Mouse (Mus musculus): Measurements from ENCODE around the gene Ankib1. TPM values are rescaled to one million over a fixed set of nuclear protein-coding genes. Genes with fewer than 3 reads are reported as not detected.

Ankib1 gene
- total RNA-seq (2014; fragmentation: Nextera tagmentation): 38.2 and 44.5 TPM in 2 replicates
- 38.2 and 42.2 TPM in 2 replicates for total RNA-seq (2017)
- polyA plus RNA-seq (2012): 12.0 and 12.6 TPM in 2 replicates

DNA sequence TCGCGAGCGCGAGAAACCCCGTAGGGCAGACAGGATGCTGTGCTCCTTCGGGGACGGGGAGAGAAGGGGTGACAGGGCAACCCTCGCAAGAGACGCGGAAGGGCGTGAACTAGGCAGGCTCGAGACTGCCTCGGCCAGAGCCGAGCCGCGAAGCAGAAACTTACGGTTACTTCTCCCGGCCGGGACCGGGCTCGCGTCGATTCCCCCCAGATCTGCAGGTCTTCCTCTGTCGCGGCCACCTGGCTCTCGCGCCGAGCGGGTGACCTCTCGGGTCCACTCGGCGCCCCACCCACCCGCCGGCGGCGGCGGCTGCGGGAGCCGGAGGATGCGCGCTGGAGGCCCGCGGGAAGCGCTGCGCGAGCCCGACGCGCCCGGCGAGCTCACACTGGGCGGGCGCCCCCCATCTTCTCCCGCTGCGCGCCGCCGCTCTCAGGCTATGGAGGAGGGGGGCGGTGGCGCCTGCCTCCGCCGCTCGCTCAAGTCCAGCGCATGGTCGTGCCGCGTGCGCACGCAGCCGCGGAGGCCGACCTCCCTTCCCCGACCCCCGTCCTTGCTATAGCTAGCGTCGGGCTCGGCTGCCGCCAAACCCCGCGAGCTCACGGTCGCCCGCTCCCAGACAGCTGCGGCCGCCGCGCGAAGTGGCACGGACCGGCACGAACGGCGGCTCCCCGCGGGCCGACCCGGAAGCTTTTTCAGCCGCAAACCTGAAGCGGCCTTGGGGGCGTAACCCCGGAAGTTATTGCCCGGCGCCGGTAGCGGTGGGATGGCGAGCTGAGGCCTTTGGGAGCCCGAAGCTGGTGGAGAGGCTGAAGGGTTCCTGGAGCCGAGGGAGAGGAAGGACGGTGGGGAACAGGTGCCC, at the start of gene Ankib1, which contains the start of gene Krit1:
Ankib1 (minus strand) TSS at position 493 of the 859 bp plus-strand sequence.
Krit1 (plus strand) TSS at position 752 of the 859 bp plus-strand sequence.
- peaks cover 11% of the 10 kb centered on the region for H3K36me3 ChIP-seq (replicated peaks)
- H3K9me3 ChIP-seq (replicated peaks): no peaks in the 10 kb centered on the region
- peak; percentile 67 for DNase-seq (ENCODE audit: low spot score)
- ATAC-seq (ENCODE audit: extremely low read depth, insufficient number of reproducible peaks, low FRiP score, poor library complexity, severe bottlenecking): peak; percentile 61
- peak within 1 kb of the TSS; percentile 97 for H3K4me3 ChIP-seq (ENCODE audit: low read depth, low read length)
- peaks cover 23% of the 10 kb centered on the region for H3K4me1 ChIP-seq (ENCODE audit: insufficient read depth, low read depth, low read length)
- TF ChIP-seq TAL1 (conservative IDR thresholded peaks at IDR 0.05; ENCODE audit: low read depth, low read length) (no peak), GATA1 (IDR thresholded peaks at IDR 0.05; ENCODE audit: borderline replicate concordance, low read length) (no peak), GATA2 (IDR thresholded peaks at IDR 0.05; ENCODE audit: borderline replicate concordance, low read depth, low read length) (no peak), CTCF (IDR thresholded peaks at IDR 0.05; ENCODE audit: low read depth, low read length) (no peak), POLR2AphosphoS5 (IDR thresholded peaks at IDR 0.05; ENCODE audit: insufficient replicate concordance, low read depth, low read length) (no peak)
- H3K27me3 ChIP-seq (ENCODE audit: insufficient read depth, low read length): no peaks in the 10 kb centered on the region

DNA sequence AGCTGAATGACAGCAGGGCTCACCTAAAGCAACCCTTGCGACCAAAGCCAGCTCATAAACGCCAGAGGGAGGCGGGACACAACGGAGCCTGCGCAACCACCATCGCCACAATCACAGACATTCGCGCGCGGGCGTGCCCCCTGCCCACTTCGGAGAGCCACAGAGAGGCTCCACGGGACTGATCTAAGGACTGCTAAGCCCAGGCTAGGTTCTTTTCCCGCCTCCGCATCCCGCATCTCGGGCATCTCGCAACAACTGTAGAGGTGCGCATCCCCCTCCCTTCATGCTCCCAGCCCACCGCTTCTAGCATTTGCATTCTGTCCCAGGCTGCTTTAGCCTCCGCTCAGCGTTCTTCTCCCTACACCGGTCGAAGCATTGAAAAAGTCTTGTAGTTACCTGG, 42.3 kb upstream of the Ankib1 start, which contains the start of gene Lrrd1:
Lrrd1 (plus strand) TSS at position 148 of the 400 bp plus-strand sequence.
- Histone ChIP-seq H3K9me3 (replicated peaks) (no peaks in the 10 kb centered on the region), H3K4me1 (ENCODE audit: insufficient read depth, low read depth, low read length) (no peaks in the 10 kb centered on the region), H3K36me3 (replicated peaks) (peaks cover 31% of the 10 kb centered on the region), H3K4me3 (ENCODE audit: low read depth, low read length) (no peak within 1 kb of the TSS), H3K27me3 (ENCODE audit: insufficient read depth, low read length) (peaks cover 4% of the 10 kb centered on the region; the same call in 1 of the 2 replicates)
- TF ChIP-seq POLR2AphosphoS5 (IDR thresholded peaks at IDR 0.05; ENCODE audit: insufficient replicate concordance, low read depth, low read length) (no peak), CTCF (IDR thresholded peaks at IDR 0.05; ENCODE audit: low read depth, low read length) (no peak)
- no peak for DNase-seq (ENCODE audit: low spot score)
- ATAC-seq (ENCODE audit: extremely low read depth, insufficient number of reproducible peaks, low FRiP score, poor library complexity, severe bottlenecking): no peak

DNA sequence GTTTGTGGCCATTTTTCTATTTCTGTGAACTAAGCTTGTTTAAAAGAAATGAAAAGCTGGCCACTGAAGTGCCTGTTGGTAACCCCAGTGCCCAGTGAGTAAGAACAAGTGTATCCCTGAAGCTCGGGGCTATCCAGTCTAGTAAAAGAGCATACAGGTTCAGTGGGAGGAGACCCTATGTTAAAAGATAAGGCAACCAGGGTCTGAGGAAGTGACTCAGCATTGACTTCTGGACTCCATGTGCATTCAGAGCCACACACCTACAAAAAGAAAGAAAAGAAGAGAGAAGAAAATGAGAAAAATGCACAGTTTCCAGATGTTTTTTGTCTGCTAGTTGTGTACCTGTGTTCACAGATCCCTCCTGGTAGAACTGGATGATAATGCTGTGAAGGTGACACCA, 31.4 kb upstream of the Ankib1 start:
- DNase-seq (ENCODE audit: low spot score) (no peak), ATAC-seq (ENCODE audit: extremely low read depth, insufficient number of reproducible peaks, low FRiP score, poor library complexity, severe bottlenecking) (peak; percentile 82)

DNA sequence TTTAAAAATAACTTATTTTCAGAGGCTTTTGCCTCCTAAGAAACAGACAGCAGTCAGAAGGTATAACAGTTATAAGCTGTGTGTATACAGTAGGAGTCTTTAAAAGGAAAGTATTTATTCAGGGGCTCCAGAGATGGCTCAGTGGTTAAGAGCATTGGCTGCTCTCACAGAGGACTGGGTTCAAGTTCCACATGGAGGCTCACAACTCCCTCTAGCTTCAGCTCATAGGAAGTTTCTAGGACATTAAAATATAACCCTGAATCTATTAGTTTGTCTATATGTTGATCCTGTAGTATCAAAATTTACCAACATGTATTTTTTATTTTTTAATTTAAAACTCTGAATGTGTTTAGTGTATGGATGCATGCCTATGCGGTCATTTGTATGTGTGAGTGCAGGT, 5.7 kb upstream of the Ankib1 start:
- no peaks in the 10 kb centered on the region for H3K9me3 ChIP-seq (replicated peaks)
- H3K4me1 ChIP-seq (ENCODE audit: insufficient read depth, low read depth, low read length): peaks cover 2% of the 10 kb centered on the region
- peaks cover 31% of the 10 kb centered on the region for H3K36me3 ChIP-seq (replicated peaks)
- no peak overlapping the region for H3K4me3 ChIP-seq (ENCODE audit: low read depth, low read length)
- no peak for ATAC-seq (ENCODE audit: extremely low read depth, insufficient number of reproducible peaks, low FRiP score, poor library complexity, severe bottlenecking)
- TF ChIP-seq GATA2 (IDR thresholded peaks at IDR 0.05; ENCODE audit: borderline replicate concordance, low read depth, low read length) (no peak), TAL1 (conservative IDR thresholded peaks at IDR 0.05; ENCODE audit: low read depth, low read length) (no peak), GATA1 (IDR thresholded peaks at IDR 0.05; ENCODE audit: borderline replicate concordance, low read length) (no peak), POLR2AphosphoS5 (IDR thresholded peaks at IDR 0.05; ENCODE audit: insufficient replicate concordance, low read depth, low read length) (no peak), CTCF (IDR thresholded peaks at IDR 0.05; ENCODE audit: low read depth, low read length) (no peak)
- H3K27me3 ChIP-seq (ENCODE audit: insufficient read depth, low read length): no peaks in the 10 kb centered on the region
- no peak for DNase-seq (ENCODE audit: low spot score)

More for the DNA sequence above, 31.4 kb upstream of the Ankib1 start:
- peaks cover 10% of the 10 kb centered on the region; the same call in 1 of the 2 replicates for H3K4me1 ChIP-seq (ENCODE audit: insufficient read depth, low read depth, low read length)
- no peak overlapping the region for H3K4me3 ChIP-seq (ENCODE audit: low read depth, low read length)
- no peaks in the 10 kb centered on the region; the same call in 1 of the 2 replicates for H3K9me3 ChIP-seq (replicated peaks)
- TF ChIP-seq GATA1 (IDR thresholded peaks at IDR 0.05; ENCODE audit: borderline replicate concordance, low read length) (no peak), CTCF (IDR thresholded peaks at IDR 0.05; ENCODE audit: low read depth, low read length) (no peak), POLR2AphosphoS5 (IDR thresholded peaks at IDR 0.05; ENCODE audit: insufficient replicate concordance, low read depth, low read length) (no peak), TAL1 (conservative IDR thresholded peaks at IDR 0.05; ENCODE audit: low read depth, low read length) (no peak), GATA2 (IDR thresholded peaks at IDR 0.05; ENCODE audit: borderline replicate concordance, low read depth, low read length) (no peak)
- peaks cover 56% of the 10 kb centered on the region for H3K36me3 ChIP-seq (replicated peaks)
- no peaks in the 10 kb centered on the region for H3K27me3 ChIP-seq (ENCODE audit: insufficient read depth, low read length)

DNA sequence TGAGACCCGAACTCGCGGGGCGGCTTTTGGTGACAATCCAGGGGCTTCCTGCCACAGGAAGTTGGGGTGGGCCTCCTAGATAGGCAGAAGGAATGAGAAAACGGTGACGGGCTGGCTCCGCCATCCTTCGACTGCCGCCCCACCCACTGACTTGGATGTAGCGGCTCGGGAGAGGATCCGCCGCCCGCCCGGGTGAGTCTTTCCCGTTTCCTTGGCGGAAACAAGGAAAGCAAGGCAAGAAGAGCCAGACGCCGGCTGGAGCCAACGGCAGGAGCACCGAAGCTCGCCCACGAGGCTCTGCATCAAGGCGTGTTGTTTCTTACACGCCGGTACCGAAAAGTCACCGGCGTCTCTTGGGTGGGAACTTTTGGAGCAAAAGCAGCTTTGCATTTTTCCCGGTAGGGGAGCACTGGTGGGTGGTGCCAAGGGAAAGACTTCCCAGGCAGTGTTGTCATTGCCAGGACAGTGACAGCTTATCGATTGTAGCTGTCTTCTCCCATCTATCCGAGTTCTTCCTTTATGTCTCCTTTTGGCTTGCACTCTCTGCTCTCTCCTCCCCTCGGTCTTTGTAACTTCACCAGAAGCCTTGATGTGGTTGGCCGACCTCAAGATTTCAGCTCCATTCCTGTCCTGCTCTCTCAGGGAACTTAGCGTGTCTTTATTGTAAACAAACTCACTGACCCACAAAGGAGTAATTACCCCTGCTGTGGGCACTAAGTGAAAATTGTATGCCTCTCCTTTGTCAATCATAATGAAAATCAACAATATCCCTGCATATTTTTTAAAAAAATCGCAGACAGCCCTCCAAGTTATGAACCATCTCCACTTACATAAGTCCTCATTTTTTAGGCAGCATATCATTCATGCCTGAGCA, 804 bp upstream of the Ankib1 start:
- H3K4me1 ChIP-seq (ENCODE audit: insufficient read depth, low read depth, low read length): peaks cover 23% of the 10 kb centered on the region
- ATAC-seq (ENCODE audit: extremely low read depth, insufficient number of reproducible peaks, low FRiP score, poor library complexity, severe bottlenecking) (peak; percentile 54), DNase-seq (ENCODE audit: low spot score) (no peak)
- no peaks in the 10 kb centered on the region for H3K27me3 ChIP-seq (ENCODE audit: insufficient read depth, low read length)
- H3K4me3 ChIP-seq (ENCODE audit: low read depth, low read length): peak overlapping the region; percentile 97
- TF ChIP-seq TAL1 (conservative IDR thresholded peaks at IDR 0.05; ENCODE audit: low read depth, low read length): no peak
- TF ChIP-seq CTCF (IDR thresholded peaks at IDR 0.05; ENCODE audit: low read depth, low read length): no peak
- TF ChIP-seq GATA1 (IDR thresholded peaks at IDR 0.05; ENCODE audit: borderline replicate concordance, low read length): no peak
- TF ChIP-seq GATA2 (IDR thresholded peaks at IDR 0.05; ENCODE audit: borderline replicate concordance, low read depth, low read length): no peak
- no peak for TF ChIP-seq POLR2AphosphoS5 (IDR thresholded peaks at IDR 0.05; ENCODE audit: insufficient replicate concordance, low read depth, low read length)
- H3K36me3 ChIP-seq (replicated peaks): peaks cover 11% of the 10 kb centered on the region
- no peaks in the 10 kb centered on the region for H3K9me3 ChIP-seq (replicated peaks)
